Mouse (Mus musculus) intestine, postnatal 0 days (tissue): ENCODE measurements around the gene Rai14. TPM values are rescaled to one million over a fixed set of nuclear protein-coding genes. Genes with fewer than 3 reads are reported as not detected.

ENCODE experiments used
- ATAC-seq: fragments of 200-750 bp; cut with Nextera tagmentation; 2 replicates; pipeline ENCODE4 v1.8.0; 2017; ENCODE audit warnings: mild to moderate bottlenecking, moderate TSS enrichment, moderate library complexity
- H3K27ac ChIP-seq: fragments of 300-500 bp; sonication (generic); 2 replicates; pipeline ENCODE4 v1.5.1; 2014; ENCODE audit warnings: mild to moderate bottlenecking, low read depth, low read length, moderate library complexity
- H3K27me3 ChIP-seq: fragments of 300-500 bp; sonication (generic); replicated peaks from 2 replicates; pipeline ENCODE4 v1.6.1; 2014; ENCODE audit warnings: low read length, mixed read lengths; ENCODE audit not compliant: control insufficient read depth, insufficient read depth
- H3K36me3 ChIP-seq: fragments of 300-500 bp; sonication (generic); 2 replicates; pipeline ENCODE4 v1.6.1; 2014; ENCODE audit warnings: mild to moderate bottlenecking, moderate library complexity; ENCODE audit not compliant: control insufficient read depth, insufficient read depth
- H3K4me1 ChIP-seq: fragments of 300-500 bp; sonication (generic); replicated peaks from 2 replicates; pipeline ENCODE4 v1.6.1; 2014; ENCODE audit warnings: antibody characterized with exemption, low read length, mixed read lengths; ENCODE audit not compliant: control insufficient read depth, insufficient read depth
- H3K4me2 ChIP-seq: fragments of 300-500 bp; sonication (generic); replicated peaks from 2 replicates; pipeline ENCODE4 v1.6.1; 2014; ENCODE audit warnings: low read depth, mild to moderate bottlenecking, moderate library complexity
- H3K4me3 ChIP-seq: fragments of 300-500 bp; sonication (generic); 2 replicates; pipeline ENCODE4 v1.5.1; 2014; ENCODE audit warnings: low read depth, low read length
- H3K9ac ChIP-seq: fragments of 300-500 bp; sonication (generic); 2 replicates; pipeline ENCODE4 v1.6.1; 2014; ENCODE audit warnings: mild to moderate bottlenecking, low read depth, low read length
- H3K9me3 ChIP-seq: fragments of 300-500 bp; sonication (generic); 2 replicates; pipeline ENCODE4 v1.6.1; 2016; ENCODE audit warnings: mixed run types; ENCODE audit not compliant: control insufficient read depth
- CTCF ChIP-seq: sonication (generic); IDR thresholded peaks from 2 replicates; pipeline ENCODE4 v1.5.1; 2016; ENCODE audit warnings: low read depth, mild to moderate bottlenecking, control low read depth, antibody characterized with exemption, moderate library complexity
- WGBS: fragments of 180-500 bp; shearing (Covaris S2); extraction: QIAGEN DNeasy Blood & Tissue Kit; methylation state at CpG from one replicate; pipeline ENCODE4 v1.1.7; 2014; 5-methylcytosine and 5-hydroxymethylcytosine counted together
- polyA plus RNA-seq: library from polyadenylated mRNA; unstranded; fragments of >200 nt; fragmentation: Nextera tagmentation; extraction: Ambion mirVana; gene quantifications from 2 replicates; pipeline ENCODE4 v1.2.1, GENCODE M21; 2015

Gene Rai14
- polyA plus RNA-seq, 1 experiment from 2014 or later: 6.2 TPM

DNA sequence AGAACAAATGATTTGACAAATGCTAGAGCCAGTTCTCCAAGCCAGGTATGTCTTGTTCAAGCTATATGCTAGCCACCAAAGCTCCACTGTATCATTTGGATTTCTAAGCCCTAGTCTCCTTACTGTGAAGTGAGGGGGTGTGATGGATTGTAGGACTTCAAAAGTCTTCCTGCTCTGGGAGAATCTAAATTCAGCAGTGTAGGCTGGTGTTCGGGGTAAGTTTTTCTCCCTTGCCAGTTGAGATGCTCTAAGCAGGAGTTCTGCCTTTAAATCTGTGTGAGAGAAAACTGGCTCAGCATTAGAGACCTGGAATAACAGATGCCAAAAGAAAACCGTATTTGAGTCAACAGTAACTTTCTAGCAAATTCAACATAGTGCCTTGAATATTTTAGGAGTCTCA is 35.9 kb upstream of the Rai14 start:
- no peaks in the 10 kb centered on the region for H3K4me1 ChIP-seq
- H3K4me2 ChIP-seq: no peak overlapping the region
- no peaks in the 10 kb centered on the region for H3K9me3 ChIP-seq
- WGBS: 88% methylated on average over 2 of the region's 2 CpGs
- H3K4me3 ChIP-seq: no peak overlapping the region
- no peak for TF ChIP-seq CTCF
- no peak overlapping the region for H3K27ac ChIP-seq
- no peak overlapping the region for H3K9ac ChIP-seq
- no peak for ATAC-seq
- H3K36me3 ChIP-seq: no peaks in the 10 kb centered on the region
- no peaks in the 10 kb centered on the region for H3K27me3 ChIP-seq

DNA sequence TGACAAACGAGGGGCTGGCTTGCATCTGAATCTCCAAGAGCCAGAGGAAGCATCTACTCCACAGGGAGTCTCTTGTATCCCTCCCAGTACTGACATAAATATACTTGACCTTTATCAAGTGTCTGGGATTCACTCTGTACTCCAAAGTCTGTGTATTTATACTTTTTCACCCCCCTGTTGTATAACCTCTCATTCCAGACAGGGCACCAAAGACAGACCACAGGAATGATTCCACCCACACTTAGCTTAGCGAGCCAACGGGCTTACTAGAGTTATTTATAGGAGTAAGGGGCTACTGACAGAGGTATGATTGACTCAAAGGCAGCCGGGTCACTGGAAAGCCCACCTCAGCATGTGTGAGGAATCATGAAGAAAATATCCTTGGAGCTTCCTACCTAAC is 35.3 kb upstream of the Rai14 start:
- WGBS: 61% methylated on average over 4 of the region's 4 CpGs

DNA sequence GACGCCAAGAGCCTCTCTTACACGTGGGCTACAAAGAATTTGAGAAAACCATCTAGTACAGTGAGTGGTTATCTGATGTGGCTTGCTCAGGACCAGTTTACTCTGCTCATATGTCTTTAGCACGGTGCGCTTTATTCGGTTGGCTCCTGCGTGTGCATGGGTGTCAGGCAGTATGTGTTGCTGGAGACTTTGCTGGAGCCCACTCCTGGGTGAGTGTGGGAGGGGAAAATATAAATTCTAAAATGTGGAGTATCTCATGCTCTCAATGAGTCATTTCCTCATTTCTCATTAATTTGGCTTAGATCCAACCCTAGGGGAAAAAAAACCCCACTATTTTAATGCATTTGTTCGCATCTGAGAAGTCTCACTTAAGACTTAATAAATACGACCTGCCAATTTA is 33.2 kb upstream of the Rai14 start:
- Histone ChIP-seq H3K4me1 (no peaks in the 10 kb centered on the region), H3K36me3 (no peaks in the 10 kb centered on the region), H3K4me2 (no peak overlapping the region), H3K9ac (no peak overlapping the region), H3K4me3 (no peak overlapping the region), H3K27ac (no peak overlapping the region), H3K27me3 (no peaks in the 10 kb centered on the region), H3K9me3 (no peaks in the 10 kb centered on the region)
- no peak for ATAC-seq
- TF ChIP-seq CTCF: no peak
- WGBS: 66% methylated on average over 8 of the region's 8 CpGs

More for the DNA sequence above, 35.3 kb upstream of the Rai14 start:
- ATAC-seq: no peak
- H3K4me3 ChIP-seq: no peak overlapping the region
- H3K4me2 ChIP-seq: no peak overlapping the region
- H3K27me3 ChIP-seq: no peaks in the 10 kb centered on the region
- no peaks in the 10 kb centered on the region for H3K9me3 ChIP-seq
- no peaks in the 10 kb centered on the region for H3K4me1 ChIP-seq
- no peaks in the 10 kb centered on the region for H3K36me3 ChIP-seq
- H3K27ac ChIP-seq: no peak overlapping the region
- TF ChIP-seq CTCF: no peak
- no peak overlapping the region for H3K9ac ChIP-seq

DNA sequence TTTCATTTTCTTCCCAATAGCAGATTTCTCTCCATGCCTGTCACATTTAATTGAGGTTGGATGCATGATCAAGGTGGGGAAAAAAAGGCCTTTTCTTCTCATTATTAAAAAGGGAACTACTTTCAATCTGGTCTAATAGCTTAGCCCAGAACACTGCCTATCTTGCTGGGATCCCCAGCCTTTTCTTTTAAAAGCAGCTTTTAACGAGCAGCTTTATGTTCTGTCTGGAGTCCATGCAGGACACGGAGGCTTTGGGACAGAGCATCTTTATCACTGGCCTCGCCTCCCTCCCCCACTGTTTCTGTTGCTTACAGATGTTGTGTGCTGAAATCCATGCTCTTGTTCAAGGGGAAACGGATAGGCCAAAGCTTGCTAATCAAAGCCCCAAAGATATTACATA is 32.8 kb upstream of the Rai14 start:
- no peak for TF ChIP-seq CTCF
- WGBS: 57% methylated on average over 4 of the region's 4 CpGs

DNA sequence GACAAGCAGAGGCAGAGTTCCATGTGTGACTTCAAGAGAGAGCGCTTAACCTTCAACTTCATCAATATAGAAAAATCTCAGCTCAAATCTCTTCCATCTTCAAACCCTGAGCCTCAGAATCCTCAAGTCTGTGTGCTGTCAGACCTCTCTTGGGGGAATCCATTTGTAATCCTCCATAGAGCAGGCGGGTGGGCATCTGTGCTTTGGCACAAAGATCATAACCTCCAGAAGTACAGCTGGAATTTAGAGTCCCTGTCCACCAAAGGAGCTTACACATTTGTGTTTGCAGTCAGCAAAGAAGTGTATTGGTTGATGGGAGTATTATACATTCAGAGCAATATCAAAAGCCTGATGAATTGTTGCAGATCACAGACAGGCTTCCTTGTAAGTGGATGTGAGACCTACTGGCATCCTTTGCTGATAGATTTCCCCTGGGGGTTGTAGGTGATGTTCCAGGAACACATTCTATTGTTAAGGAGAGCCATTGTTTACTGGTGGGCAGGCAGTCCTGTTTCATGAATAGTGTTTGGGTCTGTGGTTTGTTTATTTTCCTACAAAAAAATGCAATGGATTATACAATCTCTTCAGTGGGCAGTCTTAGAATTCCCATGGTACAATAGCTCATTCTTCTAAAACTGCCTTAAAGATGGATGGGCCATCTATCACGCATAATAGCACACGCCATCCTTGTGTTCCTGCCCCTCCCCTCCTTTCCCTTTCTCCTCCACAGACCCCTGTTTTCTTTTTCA is 32.1 kb upstream of the Rai14 start:
- no peak for TF ChIP-seq CTCF
- Histone ChIP-seq H3K4me1 (no peaks in the 10 kb centered on the region), H3K27me3 (no peaks in the 10 kb centered on the region), H3K27ac (no peak overlapping the region), H3K4me2 (no peak overlapping the region), H3K36me3 (no peaks in the 10 kb centered on the region), H3K4me3 (no peak overlapping the region), H3K9ac (no peak overlapping the region), H3K9me3 (no peaks in the 10 kb centered on the region)
- ATAC-seq: no peak
- 82% methylated on average over 4 of the region's 4 CpGs for WGBS

More for the DNA sequence above, 32.8 kb upstream of the Rai14 start:
- no peak for ATAC-seq
- Histone ChIP-seq H3K27ac (no peak overlapping the region), H3K27me3 (no peaks in the 10 kb centered on the region), H3K9ac (no peak overlapping the region), H3K4me3 (no peak overlapping the region), H3K9me3 (no peaks in the 10 kb centered on the region), H3K4me2 (no peak overlapping the region), H3K36me3 (no peaks in the 10 kb centered on the region), H3K4me1 (no peaks in the 10 kb centered on the region)

DNA sequence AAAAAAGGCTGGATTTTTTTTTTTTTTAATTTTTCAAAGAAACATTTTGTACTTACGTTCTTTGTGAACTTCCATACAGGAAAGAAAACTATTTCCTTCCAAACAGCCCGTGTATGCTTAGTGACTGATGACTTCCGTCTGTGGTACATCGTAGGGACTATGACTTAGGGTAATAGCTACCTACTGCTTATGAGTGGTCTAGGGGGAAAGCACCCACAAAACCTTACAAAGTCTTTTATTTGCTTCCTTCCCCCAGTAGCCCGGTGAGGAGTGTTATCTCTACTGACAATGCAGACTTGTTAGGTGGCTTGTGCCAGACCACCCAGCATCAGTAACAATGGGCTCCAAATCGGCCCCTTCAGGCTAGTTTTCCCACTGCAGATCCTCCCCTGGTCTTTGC is 28.0 kb upstream of the Rai14 start:
- no peak for ATAC-seq
- Histone ChIP-seq H3K4me3 (no peak overlapping the region), H3K9me3 (no peaks in the 10 kb centered on the region), H3K4me1 (no peaks in the 10 kb centered on the region), H3K27me3 (no peaks in the 10 kb centered on the region), H3K4me2 (no peak overlapping the region), H3K27ac (no peak overlapping the region), H3K36me3 (no peaks in the 10 kb centered on the region), H3K9ac (no peak overlapping the region)
- 63% methylated on average over 6 of the region's 6 CpGs for WGBS
- TF ChIP-seq CTCF: no peak

DNA sequence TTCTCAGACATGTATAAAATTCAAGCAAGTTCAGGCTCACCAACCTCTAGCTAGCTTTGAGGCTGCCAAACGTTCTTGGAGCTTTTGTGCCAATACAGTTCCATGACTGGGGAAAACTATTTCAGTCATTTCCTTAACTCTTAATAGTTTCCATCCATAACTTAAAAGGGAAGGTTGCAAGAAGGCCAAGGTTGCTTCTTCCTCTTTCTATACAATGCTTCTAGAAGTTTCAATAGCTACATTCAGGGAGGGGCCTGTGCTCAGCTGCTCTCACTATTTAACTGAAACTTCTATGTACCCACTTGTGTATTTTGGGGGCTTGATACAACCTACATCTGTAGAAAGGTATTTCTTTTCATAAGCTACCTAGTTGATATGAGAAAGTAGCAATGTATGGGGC is 24.9 kb upstream of the Rai14 start:
- Histone ChIP-seq H3K36me3 (no peaks in the 10 kb centered on the region), H3K27me3 (no peaks in the 10 kb centered on the region), H3K4me3 (no peak overlapping the region), H3K9ac (no peak overlapping the region), H3K4me2 (no peak overlapping the region), H3K4me1 (no peaks in the 10 kb centered on the region), H3K9me3 (no peaks in the 10 kb centered on the region), H3K27ac (no peak overlapping the region)
- 52% methylated on average over 1 of the region's 1 CpGs for WGBS
- no peak for ATAC-seq
- no peak for TF ChIP-seq CTCF
